In genomic region chr9:69470921-69471320, GRCm38 (mm10) we compare ENCODE assay signal across 8 mouse cellular contexts. TPM values are rescaled to one million over a fixed set of nuclear protein-coding genes. Genes with fewer than 3 reads are reported as not detected.
A peak's percentile ranks its signal among the peaks of the same experiment; 100 is the strongest.
DNase-seq lines count a peak whose midpoint lies in the region; ATAC-seq and TF ChIP-seq lines count a peak whose summit lies in the region.
"Had no signal": no experiment of that assay in that cellular context is flagged by ENCODE, and none has a peak within 500 bp of the region (broad histone marks: within the 10 kb centered on the region; RNA-seq: fewer than 3 reads in every experiment).

No protein-coding gene starts in this region.

- no peak for TF ChIP-seq CTCF in heart, postnatal 0 days (IDR thresholded peaks at IDR 0.05; ENCODE audit: low read depth)

- no peak overlapping the region for H3K27ac ChIP-seq in neural tube, embryonic 11.5 days (ENCODE audit: low read depth, low read length)
- peak overlapping the region; percentile 86 for H3K27ac ChIP-seq in heart, postnatal 0 days (ENCODE audit: low read depth)
- H3K27ac ChIP-seq: layer of hippocampus, adult 2 months had no signal

- peaks cover 8% of the 10 kb centered on the region for H3K4me1 ChIP-seq in neural tube, embryonic 11.5 days (ENCODE audit: control insufficient read depth, insufficient read depth, low read length)
- H3K4me1 ChIP-seq in heart, postnatal 0 days (ENCODE audit: control insufficient read depth, insufficient read depth) = peaks cover 51% of the 10 kb centered on the region

- H3K4me2 ChIP-seq in neural tube, embryonic 11.5 days (ENCODE audit: low read depth) = no peak overlapping the region
- H3K4me2 ChIP-seq in heart, postnatal 0 days (ENCODE audit: low read depth, low read length) = peak overlapping the region; percentile 36

- no peaks in the 10 kb centered on the region for H3K27me3 ChIP-seq in neural tube, embryonic 11.5 days (ENCODE audit: control insufficient read depth, insufficient read depth, low read length)
- H3K27me3 ChIP-seq in heart, postnatal 0 days (ENCODE audit: control insufficient read depth, insufficient read depth, low read length) = no peaks in the 10 kb centered on the region

- WGBS in neural tube, embryonic 11.5 days = 26% methylated on average over 6 of the region's 6 CpGs
- 7% methylated on average over 6 of the region's 6 CpGs for WGBS in heart, postnatal 0 days

- peak; percentile 25 for DNase-seq in neural tube, embryonic 11.5 days (ENCODE audit: low spot score)
- DNase-seq in neural tube, embryonic 10.5 days (ENCODE audit: extremely low spot score, low spot score) = no peak
- DNase-seq in heart, postnatal 0 days (ENCODE audit: low spot score) = peak; percentile 80
- DNase-seq in lung, postnatal 14 days = peak; percentile 25
- no peak for DNase-seq in layer of hippocampus, postnatal 36 days
- DNase-seq in layer of hippocampus, postnatal 14 days (ENCODE audit: low spot score in 2 of 2) = no peak
- no peak for DNase-seq in ovary, adult 18-20 months (ENCODE audit: low spot score)

- H3K4me3 ChIP-seq in neural tube, embryonic 11.5 days (ENCODE audit: low read depth, low read length) = no peak overlapping the region
- H3K4me3 ChIP-seq in heart, postnatal 0 days (ENCODE audit: low read depth, low read length) = no peak overlapping the region
- H3K4me3 ChIP-seq: layer of hippocampus, adult 2 months had no signal

- H3K36me3 ChIP-seq in neural tube, embryonic 11.5 days (ENCODE audit: control insufficient read depth, insufficient read depth, low read length) = no peaks in the 10 kb centered on the region
- H3K36me3 ChIP-seq in heart, postnatal 0 days (replicated peaks; ENCODE audit: control insufficient read depth, insufficient read depth, low read length) = peaks cover 59% of the 10 kb centered on the region

- no peak overlapping the region for H3K9ac ChIP-seq in neural tube, embryonic 11.5 days (ENCODE audit: low read length)
- no peak overlapping the region for H3K9ac ChIP-seq in heart, postnatal 0 days (replicated peaks; ENCODE audit: low read depth, low read length)

- no peak for TF ChIP-seq EP300 in heart, postnatal 0 days (IDR thresholded peaks at IDR 0.05; ENCODE audit: low read depth)

- no peak for ATAC-seq in neural tube, embryonic 11.5 days (ENCODE audit: insufficient read depth, low FRiP score, low TSS enrichment)
- ATAC-seq in heart, postnatal 0 days (ENCODE audit: insufficient read depth, low read depth) = peak; percentile 72

- H3K9me3 ChIP-seq in neural tube, embryonic 11.5 days (ENCODE audit: control insufficient read depth, low read length) = no peaks in the 10 kb centered on the region
- no peaks in the 10 kb centered on the region for H3K9me3 ChIP-seq in heart, postnatal 0 days (replicated peaks; ENCODE audit: control insufficient read depth, low read length)

RNA-seq across cellular contexts. Expression of gene Anxa2, which starts 17.5 kb away (rescaled TPM):
- 167 and 179 TPM in 2 replicates for polyA plus RNA-seq in neural tube, embryonic 11.5 days (2014; fragmentation: Nextera tagmentation; extraction: Ambion mirVana)
- 367 and 369 TPM in 2 replicates for total RNA-seq in heart, postnatal 0 days (2014; rRNA removed; ENCODE audit: low replicate concordance)
- polyA plus RNA-seq in heart, postnatal 0 days (2015; fragmentation: Nextera tagmentation; extraction: Ambion mirVana) = 268 and 280 TPM in 2 replicates
- 10 to 100 TPM in 1 of 2 experiments, 1 to 10 TPM in 1; 6.1 to 10.9 TPM for total RNA-seq in layer of hippocampus, postnatal 36 days (2021)
- 10 to 100 TPM; 12.4 to 18.4 TPM for total RNA-seq in layer of hippocampus, postnatal 14 days (2021)

Comparison
In these comparisons a context has a peak if more than half of its experiments do, and no peak if none do; other contexts are left out.
1. DNase-seq: peak in neural tube, embryonic 11.5 days (single experiment), heart, postnatal 0 days (single experiment) and lung, postnatal 14 days (single experiment); none in neural tube, embryonic 10.5 days (single experiment), layer of hippocampus, postnatal 36 days (0 of 2), layer of hippocampus, postnatal 14 days (0 of 2) and ovary, adult 18-20 months (single experiment).
2. RNA of gene Anxa2, which starts 17.5 kb away (total RNA-seq): 367 to 369 TPM in heart, postnatal 0 days; 12.4 to 18.4 TPM in layer of hippocampus, postnatal 14 days and 6.1 to 10.9 TPM in layer of hippocampus, postnatal 36 days; every median in the first group is over 10 times any median in the second.